Mouse (Mus musculus) limb, embryonic 13.5 days (tissue): ENCODE measurements at regions not wholly inside any gene's neighbourhood (a gene's known extent, or its start where the extent isn't known, plus 50 kb on each side); places are given as distances from the start of the nearest gene placed in this dataset.

Experiments
- ATAC-seq: fragments of 200-750 bp; cut with Nextera tagmentation; 2 replicates; pipeline ENCODE4 v1.8.0; 2017; ENCODE audit warnings: low read depth, moderate number of reproducible peaks, moderate TSS enrichment; ENCODE audit not compliant: low FRiP score
- H3K27ac ChIP-seq: fragments of 300-500 bp; sonication (generic); 2 replicates; pipeline ENCODE4 v1.5.1; 2015; ENCODE audit warnings: inconsistent platforms, mild to moderate bottlenecking, moderate library complexity
- H3K27me3 ChIP-seq: fragments of 300-500 bp; sonication (generic); 2 replicates; pipeline ENCODE4 v1.6.1; 2015; ENCODE audit warnings: mild to moderate bottlenecking, inconsistent platforms
- H3K36me3 ChIP-seq: fragments of 300-500 bp; sonication (generic); 2 replicates; pipeline ENCODE4 v1.6.1; 2015; ENCODE audit warnings: inconsistent platforms, mild to moderate bottlenecking, moderate library complexity
- H3K4me1 ChIP-seq: fragments of 300-500 bp; sonication (generic); 2 replicates; pipeline ENCODE4 v1.6.1; 2015; ENCODE audit warnings: inconsistent platforms
- H3K4me2 ChIP-seq: fragments of 300-500 bp; sonication (generic); replicated peaks from 2 replicates; pipeline ENCODE4 v1.6.1; 2015; ENCODE audit warnings: inconsistent platforms, mild to moderate bottlenecking, moderate library complexity
- H3K4me3 ChIP-seq: fragments of 300-500 bp; sonication (generic); 2 replicates; pipeline ENCODE4 v1.5.1; 2015; ENCODE audit warnings: moderate library complexity, mild to moderate bottlenecking, inconsistent platforms
- H3K9ac ChIP-seq: fragments of 300-500 bp; sonication (generic); 2 replicates; pipeline ENCODE4 v1.6.1; 2015; ENCODE audit warnings: mild to moderate bottlenecking, inconsistent platforms
- H3K9me3 ChIP-seq: fragments of 300-500 bp; sonication (generic); 2 replicates; pipeline ENCODE4 v1.6.1; 2016; ENCODE audit warnings: inconsistent platforms
- WGBS: fragments of 180-500 bp; shearing (Covaris S2); methylation state at CpG from one replicate; pipeline ENCODE4 v1.1.7; 2015; 5-methylcytosine and 5-hydroxymethylcytosine counted together

DNA sequence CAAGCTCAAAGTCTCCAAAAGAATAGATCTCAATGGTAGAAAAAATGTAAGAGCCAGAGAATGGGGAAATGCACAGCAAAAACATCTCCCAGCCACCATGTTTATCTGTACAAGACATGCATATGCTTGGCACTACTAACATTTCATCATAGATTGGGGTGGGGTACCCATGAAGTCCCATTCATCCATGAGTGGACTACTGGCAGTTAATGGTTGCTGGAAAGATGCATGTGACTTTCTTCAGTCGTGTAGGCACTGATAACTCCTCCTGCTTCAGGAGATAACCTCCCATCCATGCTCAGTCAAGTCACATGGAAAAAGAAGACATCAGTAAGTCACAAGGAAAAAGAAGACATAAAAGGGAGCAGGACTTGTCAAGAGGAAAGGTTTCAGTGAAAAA, 65.3 kb downstream of the Lpar4 start:
- Histone ChIP-seq H3K36me3 (no peaks in the 10 kb centered on the region), H3K9me3 (no peaks in the 10 kb centered on the region), H3K27ac (no peak overlapping the region), H3K4me1 (no peaks in the 10 kb centered on the region), H3K27me3 (no peaks in the 10 kb centered on the region; the same call in 1 of the 2 replicates), H3K4me3 (no peak overlapping the region), H3K4me2 (no peak overlapping the region), H3K9ac (no peak overlapping the region)
- 57% methylated on average over 1 of the region's 1 CpGs for WGBS
- ATAC-seq = no peak

DNA sequence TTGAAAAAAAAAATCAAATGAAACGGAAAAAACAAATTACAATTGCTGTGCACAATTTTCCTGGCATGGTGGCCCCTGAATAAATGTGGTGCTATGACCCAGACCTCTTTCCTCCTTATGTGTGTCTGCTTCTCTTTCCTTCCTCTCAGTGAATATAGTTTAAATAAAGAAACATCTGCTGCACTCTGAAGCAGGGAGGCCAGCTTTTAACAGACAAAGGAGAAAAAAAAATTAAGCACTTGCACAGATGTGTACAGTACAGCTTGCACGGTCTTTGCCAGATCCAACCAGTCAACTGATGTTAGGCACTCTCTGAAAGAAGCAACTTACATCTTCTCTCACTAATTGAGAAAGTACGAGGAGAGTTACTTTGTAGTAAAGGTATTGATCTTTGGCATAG, 66.4 kb downstream of the Lpar4 start:
- no peaks in the 10 kb centered on the region for H3K9me3 ChIP-seq
- H3K4me2 ChIP-seq = no peak overlapping the region
- H3K4me1 ChIP-seq = no peaks in the 10 kb centered on the region
- H3K27ac ChIP-seq = no peak overlapping the region
- H3K27me3 ChIP-seq = no peaks in the 10 kb centered on the region; the same call in 1 of the 2 replicates
- ATAC-seq = peak; percentile 72
- H3K4me3 ChIP-seq = no peak overlapping the region
- no peak overlapping the region for H3K9ac ChIP-seq
- WGBS = 47% methylated on average over 3 of the region's 3 CpGs
- H3K36me3 ChIP-seq = no peaks in the 10 kb centered on the region

DNA sequence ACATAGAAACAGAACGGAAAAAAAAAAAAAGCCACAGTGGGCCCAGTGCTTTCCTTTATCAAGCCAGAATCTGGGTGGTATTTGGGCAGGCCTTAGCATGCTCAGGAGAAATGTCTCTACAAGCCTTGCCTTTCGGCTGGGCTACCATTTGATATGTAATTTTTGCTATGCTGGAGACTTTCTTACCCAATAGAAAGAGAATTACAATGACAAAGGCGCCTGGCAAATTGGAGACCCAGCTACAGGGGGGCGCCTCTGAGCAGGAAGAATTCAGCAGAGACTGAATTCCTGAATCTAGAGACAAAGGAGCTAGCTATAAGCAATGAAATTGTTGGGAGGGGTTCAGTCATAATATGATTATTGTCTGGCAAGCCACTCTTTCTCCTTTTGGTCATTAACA, 67.4 kb downstream of the Lpar4 start:
- Histone ChIP-seq H3K4me1 (no peaks in the 10 kb centered on the region), H3K36me3 (no peaks in the 10 kb centered on the region), H3K27ac (no peak overlapping the region), H3K4me2 (no peak overlapping the region), H3K9me3 (no peaks in the 10 kb centered on the region), H3K4me3 (no peak overlapping the region), H3K27me3 (no peaks in the 10 kb centered on the region; the same call in 1 of the 2 replicates), H3K9ac (no peak overlapping the region)
- whole genome bisulfite sequencing = 50% methylated on average over 4 of the region's 4 CpGs
- ATAC-seq = no peak

DNA sequence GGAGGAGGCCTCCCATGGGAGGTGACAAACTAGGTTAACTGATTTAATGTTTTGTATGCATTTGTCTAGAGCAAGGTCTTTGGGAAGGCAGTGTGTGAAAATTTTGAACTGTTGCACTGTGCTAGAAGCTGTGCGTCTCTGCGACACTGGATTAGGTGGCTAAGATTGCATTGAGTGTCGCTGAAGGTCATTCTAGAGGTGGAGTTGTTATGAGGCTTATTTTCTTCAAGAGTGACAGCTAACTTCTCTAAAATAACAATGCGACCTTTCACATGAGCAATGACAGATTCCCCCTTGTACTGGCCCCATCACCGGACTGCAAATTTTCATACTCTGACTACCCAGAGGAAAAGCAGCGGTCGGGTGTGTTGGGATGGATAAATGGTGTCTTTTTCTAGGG, 83.8 kb upstream of the P2ry10 start:
- Histone ChIP-seq H3K27me3 (no peaks in the 10 kb centered on the region), H3K9ac (no peak overlapping the region), H3K36me3 (no peaks in the 10 kb centered on the region), H3K4me3 (no peak overlapping the region), H3K4me1 (no peaks in the 10 kb centered on the region), H3K4me2 (no peak overlapping the region), H3K9me3 (no peaks in the 10 kb centered on the region), H3K27ac (no peak overlapping the region)
- WGBS = 78% methylated on average over 7 of the region's 7 CpGs
- ATAC-seq = no peak

DNA sequence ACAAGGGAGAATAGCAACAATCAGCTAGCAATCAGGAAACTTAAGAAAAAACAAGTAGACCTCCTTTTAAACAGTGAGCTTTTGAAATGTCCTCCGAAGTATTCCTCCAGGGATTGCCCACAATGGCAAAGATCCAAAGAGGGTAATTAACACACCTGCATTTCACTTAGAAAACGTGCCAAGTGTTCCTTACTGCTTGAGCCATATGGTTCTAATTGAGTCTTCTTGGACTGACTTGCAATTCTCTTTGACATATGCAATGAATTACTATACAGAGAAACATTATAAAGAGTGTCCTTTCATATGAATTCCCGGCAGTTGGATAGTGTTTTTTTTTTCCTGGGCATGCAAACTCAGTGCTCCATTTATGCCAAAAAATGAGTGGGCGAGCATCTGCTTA, 79.3 kb upstream of the P2ry10 start:
- Histone ChIP-seq H3K36me3 (no peaks in the 10 kb centered on the region), H3K4me3 (no peak overlapping the region), H3K9me3 (no peaks in the 10 kb centered on the region), H3K4me1 (no peaks in the 10 kb centered on the region), H3K27ac (no peak overlapping the region), H3K4me2 (no peak overlapping the region), H3K9ac (no peak overlapping the region), H3K27me3 (no peaks in the 10 kb centered on the region)
- peak; percentile 75 for ATAC-seq
- 20% methylated on average over 4 of the region's 4 CpGs for WGBS

DNA sequence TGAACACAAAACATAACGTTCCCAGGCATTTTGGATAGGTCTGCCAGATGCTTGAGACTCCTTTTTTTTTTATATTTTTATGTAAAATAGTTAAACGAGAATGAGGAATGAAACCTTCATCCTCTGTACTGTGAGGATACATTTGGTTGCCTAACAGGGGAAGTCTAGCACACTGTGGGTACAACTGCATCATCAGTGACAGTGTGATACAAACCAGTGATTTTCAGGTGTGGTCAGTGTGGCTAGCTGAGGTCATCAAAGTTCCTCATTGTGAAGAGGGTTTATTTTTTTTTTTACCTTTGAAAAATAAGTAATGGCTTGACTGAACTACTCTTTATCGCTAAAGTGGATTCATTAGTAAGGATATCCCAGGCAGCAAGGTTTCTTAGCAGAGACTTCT, 75.7 kb upstream of the P2ry10 start:
- no peaks in the 10 kb centered on the region for H3K27me3 ChIP-seq
- no peak overlapping the region for H3K9ac ChIP-seq
- no peak overlapping the region for H3K4me3 ChIP-seq
- ATAC-seq = no peak
- WGBS = 38% methylated on average over 3 of the region's 3 CpGs
- no peak overlapping the region for H3K27ac ChIP-seq
- H3K4me1 ChIP-seq = no peaks in the 10 kb centered on the region
- H3K9me3 ChIP-seq = no peaks in the 10 kb centered on the region
- H3K4me2 ChIP-seq = no peak overlapping the region
- H3K36me3 ChIP-seq = no peaks in the 10 kb centered on the region

DNA sequence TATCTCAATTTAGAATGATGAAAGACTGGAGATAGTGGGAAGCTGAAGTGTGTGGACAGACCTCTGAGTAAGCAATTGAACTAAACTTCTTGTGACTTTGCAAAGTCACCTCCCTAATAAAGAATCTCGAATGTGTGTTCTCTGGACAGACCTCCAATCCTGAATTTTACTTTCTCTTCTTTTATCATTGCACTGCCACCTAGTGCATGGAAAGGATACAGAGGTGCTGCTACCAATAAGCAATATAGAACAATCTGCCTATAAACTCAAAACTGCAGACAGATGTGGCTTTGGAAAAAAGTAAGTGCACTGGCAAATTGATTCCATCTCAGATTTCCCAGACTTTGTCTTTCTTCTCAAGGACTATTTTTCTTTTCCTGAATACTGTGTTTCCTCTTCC, 73.0 kb upstream of the P2ry10 start:
- no peak; the same call in 1 of the 2 replicates for ATAC-seq
- Histone ChIP-seq H3K27me3 (no peaks in the 10 kb centered on the region), H3K9ac (no peak overlapping the region), H3K9me3 (no peaks in the 10 kb centered on the region), H3K4me1 (no peaks in the 10 kb centered on the region), H3K27ac (no peak overlapping the region), H3K36me3 (no peaks in the 10 kb centered on the region), H3K4me3 (no peak overlapping the region), H3K4me2 (no peak overlapping the region)
- 10% methylated on average over 1 of the region's 1 CpGs for WGBS

DNA sequence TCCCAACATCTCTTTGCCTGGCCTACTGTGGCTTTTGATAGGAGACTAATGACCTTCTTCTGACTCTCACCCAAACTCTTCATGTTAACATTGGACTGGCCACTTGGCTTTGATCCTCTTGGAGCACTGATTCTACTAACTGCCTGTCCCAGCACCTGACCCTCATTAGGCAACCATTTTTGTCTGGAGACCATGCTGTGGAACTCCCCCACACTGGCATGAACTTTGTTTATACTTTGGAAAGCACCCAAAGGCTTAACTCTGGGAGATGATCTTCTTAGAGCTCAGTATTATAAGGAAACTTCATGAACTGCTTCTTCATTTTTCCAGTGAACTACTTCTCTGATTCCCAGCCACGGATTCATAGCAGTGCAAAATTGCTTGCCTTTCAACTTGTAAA, 56.6 kb upstream of the P2ry10 start:
- no peak overlapping the region for H3K4me2 ChIP-seq
- no peaks in the 10 kb centered on the region for H3K9me3 ChIP-seq
- H3K27me3 ChIP-seq = no peaks in the 10 kb centered on the region
- no peaks in the 10 kb centered on the region for H3K4me1 ChIP-seq
- no peak for ATAC-seq
- no peaks in the 10 kb centered on the region for H3K36me3 ChIP-seq
- H3K27ac ChIP-seq = no peak overlapping the region
- no peak overlapping the region for H3K9ac ChIP-seq
- WGBS = 69% methylated on average over 1 of the region's 1 CpGs
- no peak overlapping the region for H3K4me3 ChIP-seq

DNA sequence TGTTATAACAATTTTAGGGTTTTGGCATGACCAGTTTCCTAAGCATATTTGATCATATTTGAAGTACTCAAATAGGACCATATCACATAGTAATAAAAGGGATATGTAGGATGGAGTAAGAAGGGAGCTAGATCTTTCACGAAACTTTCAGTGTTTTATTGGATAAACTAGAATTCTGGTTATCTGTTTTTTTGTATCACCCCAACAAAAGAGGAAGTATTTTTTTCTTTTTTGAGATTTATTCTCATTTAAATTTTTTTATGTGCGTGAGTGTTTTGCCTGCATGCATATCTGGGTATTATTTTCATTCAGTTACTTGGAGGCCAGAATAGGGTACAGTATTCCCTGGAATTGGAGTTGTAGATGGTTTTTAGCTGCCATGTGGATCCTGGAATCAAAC, 50.3 kb upstream of the P2ry10 start:
- Histone ChIP-seq H3K9ac (no peak overlapping the region), H3K27me3 (no peaks in the 10 kb centered on the region), H3K4me1 (no peaks in the 10 kb centered on the region), H3K4me3 (no peak overlapping the region), H3K27ac (no peak overlapping the region), H3K4me2 (no peak overlapping the region), H3K36me3 (no peaks in the 10 kb centered on the region), H3K9me3 (no peaks in the 10 kb centered on the region)
- no peak for ATAC-seq
- 80% methylated on average over 2 of the region's 2 CpGs for WGBS
